8 mouse cellular contexts compared by ENCODE assay signal in genomic region chr4:136071178-136071714, GRCm38 (mm10). TPM values are rescaled to one million over a fixed set of nuclear protein-coding genes. Genes with fewer than 3 reads are reported as not detected.
DNase-seq lines count a peak whose midpoint lies in the region; ATAC-seq and TF ChIP-seq lines count a peak whose summit lies in the region.

No protein-coding gene starts in this region.

- ATAC-seq in embryonic facial prominence, embryonic 11.5 days (replicated peaks; ENCODE audit: insufficient number of reproducible peaks, low FRiP score, low TSS enrichment, low read depth): peak; percentile 61
- ATAC-seq in limb, embryonic 12.5 days (ENCODE audit: insufficient number of reproducible peaks, insufficient read depth, low FRiP score, low TSS enrichment, low read depth): peak; percentile 70
- peak; percentile 54; the same call in 1 of the 2 replicates for ATAC-seq in midbrain, embryonic 15.5 days (replicated peaks)

- H3K9me3 ChIP-seq in embryonic facial prominence, embryonic 11.5 days (replicated peaks; ENCODE audit: control insufficient read depth, low read length): no peaks in the 10 kb centered on the region
- H3K9me3 ChIP-seq in limb, embryonic 12.5 days: no peaks in the 10 kb centered on the region
- H3K9me3 ChIP-seq in midbrain, embryonic 15.5 days: no peaks in the 10 kb centered on the region

- DNase-seq in 3T3-L1 (ENCODE audit: low read depth, low spot score): peak; percentile 75
- peak; percentile 76 for DNase-seq in adrenal gland, postnatal 25 days
- peak; percentile 91 for DNase-seq in embryonic facial prominence, embryonic 11.5 days (ENCODE audit: low spot score)
- peak; percentile 76 to 87 for DNase-seq in heart, adult 18-20 months
- DNase-seq in kidney, adult 18-20 months: peak; percentile 86
- peak; percentile 73 to 82 for DNase-seq in spleen, adult 2 months (ENCODE audit: low read depth in 1 of 2, low spot score in 2 of 2)

- TF ChIP-seq POLR2A in spleen, adult 2 months (IDR thresholded peaks at IDR 0.05; ENCODE audit: low read depth, low read length): no peak

- H3K4me3 ChIP-seq in embryonic facial prominence, embryonic 11.5 days (ENCODE audit: low read depth, low read length): no peak overlapping the region
- H3K4me3 ChIP-seq in limb, embryonic 12.5 days (replicated peaks): 0 out of 2 replicates have a peak overlapping the region, but pooled peaks have one; percentile 12
- 0 out of 2 replicates have a peak overlapping the region, but pooled peaks have one; percentile 13 for H3K4me3 ChIP-seq in midbrain, embryonic 15.5 days
- no peak overlapping the region; the same call in 1 of the 2 replicates for H3K4me3 ChIP-seq in spleen, adult 2 months (ENCODE audit: extremely low read depth, insufficient read depth, insufficient read length)

- H3K27me3 ChIP-seq in embryonic facial prominence, embryonic 11.5 days (ENCODE audit: control insufficient read depth, insufficient read depth, low read length): no peaks in the 10 kb centered on the region
- no peaks in the 10 kb centered on the region for H3K27me3 ChIP-seq in limb, embryonic 12.5 days
- no peaks in the 10 kb centered on the region for H3K27me3 ChIP-seq in midbrain, embryonic 15.5 days (replicated peaks)
- no peaks in the 10 kb centered on the region for H3K27me3 ChIP-seq in spleen, adult 2 months (ENCODE audit: control insufficient read depth, insufficient read depth, low read length)

- peaks cover 3% of the 10 kb centered on the region; the same call in 1 of the 2 replicates for H3K4me1 ChIP-seq in embryonic facial prominence, embryonic 11.5 days (ENCODE audit: control insufficient read depth, insufficient read depth, low read length)
- H3K4me1 ChIP-seq in limb, embryonic 12.5 days (replicated peaks): peaks cover 21% of the 10 kb centered on the region
- H3K4me1 ChIP-seq in midbrain, embryonic 15.5 days: peaks cover 9% of the 10 kb centered on the region
- peaks cover 23% of the 10 kb centered on the region; the same call in 1 of the 2 replicates for H3K4me1 ChIP-seq in spleen, adult 2 months (ENCODE audit: control insufficient read depth, insufficient read depth, insufficient read length)

- H3K27ac ChIP-seq in embryonic facial prominence, embryonic 11.5 days (replicated peaks; ENCODE audit: low read depth, low read length): no peak overlapping the region
- no peak overlapping the region; the same call in 1 of the 2 replicates for H3K27ac ChIP-seq in limb, embryonic 12.5 days
- H3K27ac ChIP-seq in midbrain, embryonic 15.5 days: no peak overlapping the region
- peak overlapping the region; percentile 11 for H3K27ac ChIP-seq in spleen, adult 2 months (ENCODE audit: insufficient read depth, low read length)

- H3K36me3 ChIP-seq in embryonic facial prominence, embryonic 11.5 days (replicated peaks; ENCODE audit: control insufficient read depth, insufficient read depth, low read depth, low read length): no peaks in the 10 kb centered on the region
- no peaks in the 10 kb centered on the region for H3K36me3 ChIP-seq in limb, embryonic 12.5 days
- H3K36me3 ChIP-seq in midbrain, embryonic 15.5 days (replicated peaks): no peaks in the 10 kb centered on the region
- H3K36me3 ChIP-seq in spleen, adult 2 months (ENCODE audit: control insufficient read depth, insufficient read depth, low read length): no peaks in the 10 kb centered on the region

- peak overlapping the region; percentile 36 for H3K4me2 ChIP-seq in embryonic facial prominence, embryonic 11.5 days (ENCODE audit: low read depth, low read length)
- peak overlapping the region; percentile 48 for H3K4me2 ChIP-seq in limb, embryonic 12.5 days
- H3K4me2 ChIP-seq in midbrain, embryonic 15.5 days: peak overlapping the region; percentile 40

- WGBS in embryonic facial prominence, embryonic 11.5 days: 4% methylated on average over 15 of the region's 15 CpGs
- WGBS in limb, embryonic 12.5 days: 4% methylated on average over 15 of the region's 15 CpGs
- WGBS in midbrain, embryonic 15.5 days: 4% methylated on average over 15 of the region's 15 CpGs
- 7% methylated on average over 15 of the region's 15 CpGs for WGBS in spleen, adult 2 months

- peak; percentile 81; the same call in 1 of the 2 replicates for TF ChIP-seq CTCF in spleen, adult 2 months (IDR thresholded peaks at IDR 0.05; ENCODE audit: extremely low read depth, insufficient read depth, insufficient read length, insufficient replicate concordance)

- no peak overlapping the region for H3K9ac ChIP-seq in embryonic facial prominence, embryonic 11.5 days (replicated peaks; ENCODE audit: low read length)
- 0 out of 2 replicates have a peak overlapping the region, but pooled peaks have one; percentile 2 for H3K9ac ChIP-seq in limb, embryonic 12.5 days (replicated peaks)
- no peak overlapping the region for H3K9ac ChIP-seq in midbrain, embryonic 15.5 days

RNA-seq across cellular contexts. Expression of gene Rpl11, which starts 18.0 kb away (rescaled TPM):
- total RNA-seq in adrenal gland, postnatal 25 days (2021): 605 and 780 TPM in 2 replicates
- polyA plus RNA-seq in embryonic facial prominence, embryonic 11.5 days (2014; fragmentation: Nextera tagmentation; extraction: Ambion mirVana): 410 and 431 TPM in 2 replicates
- total RNA-seq in heart, adult 18-20 months (2021): 100 to 1,000 TPM; 285 to 315 TPM
- 442 and 453 TPM in 2 replicates for polyA plus RNA-seq in limb, embryonic 12.5 days (2016; fragmentation: Nextera tagmentation; extraction: Ambion mirVana)
- polyA plus RNA-seq in midbrain, embryonic 15.5 days (2015; fragmentation: Nextera tagmentation; extraction: Ambion mirVana): 262 and 276 TPM in 2 replicates
- polyA plus RNA-seq in spleen, adult 2 months (2012; rRNA removed): 259 and 289 TPM in 2 replicates

RNA-seq across cellular contexts. Expression of gene Eloa, which starts 49.7 kb away (rescaled TPM):
- 40.8 and 42.3 TPM in 2 replicates for total RNA-seq in adrenal gland, postnatal 25 days (2021)
- 49.9 and 51.0 TPM in 2 replicates for polyA plus RNA-seq in embryonic facial prominence, embryonic 11.5 days (2014; fragmentation: Nextera tagmentation; extraction: Ambion mirVana)
- 10 to 100 TPM; 33.8 to 34.4 TPM for total RNA-seq in heart, adult 18-20 months (2021)
- polyA plus RNA-seq in limb, embryonic 12.5 days (2016; fragmentation: Nextera tagmentation; extraction: Ambion mirVana): 40.6 and 45.3 TPM in 2 replicates
- 27.5 TPM in 2 replicates for polyA plus RNA-seq in midbrain, embryonic 15.5 days (2015; fragmentation: Nextera tagmentation; extraction: Ambion mirVana)
- polyA plus RNA-seq in spleen, adult 2 months (2012; rRNA removed): 6.6 and 8.6 TPM in 2 replicates

Comparison
In these comparisons a context has a peak if more than half of its experiments do, and no peak if none do; other contexts are left out.
1. H3K4me3 ChIP-seq: peak in limb, embryonic 12.5 days (single experiment) and midbrain, embryonic 15.5 days (single experiment); none in embryonic facial prominence, embryonic 11.5 days (single experiment) and spleen, adult 2 months (single experiment).
2. Peak in every context shown above with its lines, with median percentiles within 50 percentile points of each other: DNase-seq, ATAC-seq and H3K4me2 ChIP-seq.